Mouse (Mus musculus): Measurements from ENCODE around the gene Ssu72. TPM values are rescaled to one million over a fixed set of nuclear protein-coding genes. Genes with fewer than 3 reads are reported as not detected.
A peak's percentile ranks its signal among the peaks of the same experiment; 100 is the strongest.

Gene Ssu72
- total and polyA plus RNA-seq, 3 experiments = 140 to 267 (median 170) TPM

DNA sequence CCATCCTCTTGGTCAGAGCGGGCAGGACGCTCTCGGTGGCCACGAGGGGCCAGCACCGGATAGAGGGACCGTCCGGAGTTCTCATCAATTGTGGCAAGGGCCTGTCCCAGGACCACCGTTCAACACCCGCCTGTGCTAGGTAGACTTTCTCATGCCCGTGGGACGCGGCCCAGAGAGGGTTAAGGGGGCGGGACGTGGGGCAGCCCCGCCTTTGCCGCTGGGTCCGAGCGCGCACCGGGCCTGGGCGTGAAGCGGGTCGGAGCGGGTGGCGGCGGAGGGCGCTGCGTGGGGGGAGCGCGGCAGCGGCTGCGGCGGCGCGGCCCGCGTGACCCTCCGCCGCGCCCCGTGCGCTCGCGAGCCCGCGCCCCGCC, 10.5 kb upstream of the Ssu72 start, which contains the start of gene Fndc10:
Gene Fndc10, plus strand, starts transcription at position 232 of the 371 bp plus-strand sequence.
- peak; percentile 42 for DNase-seq (ENCODE audit: low read depth, low spot score)

DNA sequence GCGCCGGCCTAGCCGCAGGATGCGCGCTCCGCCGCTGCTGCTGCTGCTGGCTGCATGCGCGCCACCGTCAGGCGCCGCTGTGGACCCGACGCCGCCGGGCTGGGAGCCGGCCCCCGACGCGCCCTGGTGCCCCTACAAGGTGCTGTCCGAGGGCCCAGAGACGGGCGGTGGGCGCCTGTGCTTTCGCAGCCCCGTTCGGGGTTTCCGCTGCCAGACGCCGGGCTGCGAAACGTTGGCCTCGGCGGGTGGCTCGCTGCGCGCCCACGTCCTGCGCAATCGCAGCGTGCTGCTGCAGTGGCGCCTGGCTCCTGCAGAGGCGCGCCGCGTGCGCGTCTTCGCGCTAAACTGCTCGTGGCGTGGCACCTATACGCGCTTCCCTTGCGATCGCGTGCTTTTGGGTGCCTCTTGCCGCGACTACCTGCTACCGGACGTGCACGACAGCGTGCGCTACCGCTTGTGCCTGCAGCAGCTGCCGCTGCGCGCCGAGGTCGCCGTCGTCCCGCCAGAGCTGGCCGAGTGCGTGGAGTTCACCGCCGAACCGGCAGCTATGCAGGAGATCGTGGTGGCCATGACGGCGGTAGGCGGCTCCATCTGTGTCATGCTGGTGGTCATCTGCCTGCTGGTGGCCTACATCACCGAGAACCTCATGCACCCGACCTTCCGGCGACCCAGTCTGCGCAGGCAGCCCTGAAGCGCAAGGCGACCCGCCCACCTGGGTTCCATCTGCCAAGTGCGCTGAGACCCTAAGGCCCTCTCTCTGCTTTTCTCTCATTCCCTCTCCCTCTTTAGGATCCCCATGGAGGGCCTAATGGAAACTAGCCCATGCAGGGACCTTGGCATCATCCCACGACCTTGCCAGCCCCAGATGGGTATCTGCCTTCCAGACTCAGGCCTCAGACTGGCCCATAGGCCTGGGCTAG, 9.9 kb upstream of the Ssu72 start:
- H3K4me1 ChIP-seq (ENCODE audit: control insufficient read depth in 1 of 2, insufficient read depth in 2 of 2, low read length in 2 of 2) = peaks cover 0 to 9% of the 10 kb centered on the region in 2 experiments; a peak in 1 of 4 replicates
- peak overlapping the region; percentile 53 to 70 for H3K4me3 ChIP-seq (ENCODE audit: control insufficient read depth in 1 of 2, insufficient read depth in 1 of 2, low read depth in 2 of 2, low read length in 2 of 2)
- H3K27ac ChIP-seq (ENCODE audit: control insufficient read depth, low read depth, low read length) = no peak overlapping the region
- no peaks in the 10 kb centered on the region; the same call in 1 of the 2 replicates for H3K79me2 ChIP-seq (ENCODE audit: control insufficient read depth, insufficient read depth, low read length, poor library complexity)
- H3K27me3 ChIP-seq (ENCODE audit: control insufficient read depth in 1 of 2, insufficient read depth in 2 of 2, low read length in 2 of 2) = peaks cover 0 to 5% of the 10 kb centered on the region in 2 experiments; a peak in 2 of 4 replicates
- no peaks in the 10 kb centered on the region for H3K9me3 ChIP-seq (replicated peaks; ENCODE audit: insufficient read depth, low read length)
- peaks cover 0 to 2% of the 10 kb centered on the region in 2 experiments; a peak in 1 of 4 replicates for H3K36me3 ChIP-seq (ENCODE audit: control insufficient read depth in 1 of 2, insufficient read depth in 2 of 2, low read length in 2 of 2)
- DNase-seq (ENCODE audit: low read depth, low spot score) = peak; percentile 67
- peak overlapping the region; percentile 68 for H3K9ac ChIP-seq (ENCODE audit: control insufficient read depth, low read depth, low read length, poor library complexity, severe bottlenecking)
- TF ChIP-seq SIN3A (IDR thresholded peaks at IDR 0.05; ENCODE audit: low read length) (0 out of 2 replicates have a peak, but pooled peaks have one; percentile 2), UBTF (IDR thresholded peaks at IDR 0.05; ENCODE audit: borderline replicate concordance, insufficient read depth, low read depth, low read length) (no peak), NRF1 (IDR thresholded peaks at IDR 0.05; ENCODE audit: insufficient read depth, low read depth, low read length, poor library complexity, severe bottlenecking) (peak; percentile 67), MAZ (IDR thresholded peaks at IDR 0.05; ENCODE audit: low read depth, low read length) (no peak), NELFE (IDR thresholded peaks at IDR 0.05; ENCODE audit: low read depth, low read length) (0 out of 2 replicates have a peak, but pooled peaks have one; percentile 12), MAX (IDR thresholded peaks at IDR 0.05; ENCODE audit: low read length) (peak; percentile 69), RAD21 (IDR thresholded peaks at IDR 0.05; ENCODE audit: low read depth, low read length) (no peak), POLR2A (IDR thresholded peaks at IDR 0.05; ENCODE audit: control insufficient read depth in 1 of 2, insufficient read depth in 1 of 2, low read depth in 1 of 2, low read length in 2 of 2, poor library complexity in 1 of 2) (0 out of 4 replicates have a peak, but pooled peaks of 1 of the 2 experiments have one; percentile 36), CTCF (IDR thresholded peaks at IDR 0.05 in 2 of 3, conservative IDR thresholded peaks at IDR 0.05 in 1 of 3; ENCODE audit: control insufficient read depth in 1 of 3, insufficient read depth in 1 of 3, low read depth in 2 of 3, low read length in 3 of 3, poor library complexity in 1 of 3, severe bottlenecking in 1 of 3) (0 out of 6 replicates have a peak, but pooled peaks of 1 of the 3 experiments have one; percentile 10)

More for the DNA sequence above, 10.5 kb upstream of the Ssu72 start, which contains the start of gene Fndc10:
- Histone ChIP-seq H3K4me1 (ENCODE audit: control insufficient read depth in 1 of 2, insufficient read depth in 2 of 2, low read length in 2 of 2) (peaks cover 0 to 9% of the 10 kb centered on the region in 2 experiments; a peak in 1 of 4 replicates), H3K9ac (ENCODE audit: control insufficient read depth, low read depth, low read length, poor library complexity, severe bottlenecking) (peak within 1 kb of the TSS; percentile 68), H3K79me2 (ENCODE audit: control insufficient read depth, insufficient read depth, low read length, poor library complexity) (no peaks in the 10 kb centered on the region; the same call in 1 of the 2 replicates), H3K9me3 (replicated peaks; ENCODE audit: insufficient read depth, low read length) (no peaks in the 10 kb centered on the region), H3K36me3 (ENCODE audit: control insufficient read depth in 1 of 2, insufficient read depth in 2 of 2, low read length in 2 of 2) (peaks cover 0 to 2% of the 10 kb centered on the region in 2 experiments; a peak in 1 of 4 replicates), H3K27ac (ENCODE audit: control insufficient read depth, low read depth, low read length) (no peak within 1 kb of the TSS), H3K27me3 (ENCODE audit: control insufficient read depth in 1 of 2, insufficient read depth in 2 of 2, low read length in 2 of 2) (peaks cover 0 to 5% of the 10 kb centered on the region in 2 experiments; a peak in 2 of 4 replicates), H3K4me3 (ENCODE audit: control insufficient read depth in 1 of 2, insufficient read depth in 1 of 2, low read depth in 2 of 2, low read length in 2 of 2) (peak within 1 kb of the TSS; percentile 53 to 70)
- TF ChIP-seq USF1 (IDR thresholded peaks at IDR 0.05; ENCODE audit: low read depth, low read length) (no peak), HCFC1 (IDR thresholded peaks at IDR 0.05; ENCODE audit: low read depth, low read length) (0 out of 2 replicates have a peak, but pooled peaks have one; percentile 16), POLR2A (IDR thresholded peaks at IDR 0.05; ENCODE audit: control insufficient read depth in 1 of 2, insufficient read depth in 1 of 2, low read depth in 1 of 2, low read length in 2 of 2, poor library complexity in 1 of 2) (no peak), SIN3A (IDR thresholded peaks at IDR 0.05; ENCODE audit: low read length) (0 out of 2 replicates have a peak, but pooled peaks have one; percentile 1), NELFE (IDR thresholded peaks at IDR 0.05; ENCODE audit: low read depth, low read length) (0 out of 2 replicates have a peak, but pooled peaks have one; percentile 2), UBTF (IDR thresholded peaks at IDR 0.05; ENCODE audit: borderline replicate concordance, insufficient read depth, low read depth, low read length) (no peak)

Measured in MEL (cell line).